Mouse (Mus musculus): ENCODE results near the gene Ajap1. TPM values are rescaled to one million over a fixed set of nuclear protein-coding genes. Genes with fewer than 3 reads are reported as not detected.

Ajap1 gene
- polyA plus RNA-seq, 1 experiment = 18.6 TPM

DNA sequence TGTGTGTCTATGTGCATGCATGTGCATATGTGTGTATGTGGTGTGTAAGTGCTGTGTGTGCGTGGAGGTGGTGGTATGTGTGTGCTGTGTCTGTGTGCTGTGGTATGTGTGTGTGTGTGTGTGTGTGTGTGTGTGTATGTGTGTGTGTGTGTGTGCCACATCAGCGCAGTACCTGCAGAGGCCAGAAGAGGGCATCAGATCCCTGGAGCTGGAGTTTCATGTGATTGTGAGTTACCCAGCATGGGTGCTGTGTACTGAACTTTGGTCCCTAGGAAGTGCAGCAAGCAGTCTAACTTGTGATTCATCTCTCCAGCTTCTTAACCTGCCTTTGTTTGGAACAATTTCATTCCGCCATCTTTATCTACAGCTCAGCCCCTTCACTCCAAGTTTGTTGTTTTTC, 137.6 kb downstream of the Ajap1 start:
- Histone ChIP-seq H3K4me1 (ENCODE audit: control insufficient read depth, insufficient read depth, low read length) (no peaks in the 10 kb centered on the region), H3K27ac (ENCODE audit: insufficient read depth, low read length) (no peak overlapping the region), H3K4me3 (replicated peaks; ENCODE audit: insufficient read depth, low read depth, low read length) (no peak overlapping the region), H3K27me3 (ENCODE audit: control insufficient read depth, insufficient read depth, low read length) (no peaks in the 10 kb centered on the region; the same call in 1 of the 2 replicates)
- WGBS = 96% methylated on average over 3 of the region's 3 CpGs
- DNase-seq = no peak
- TF ChIP-seq CTCF (IDR thresholded peaks at IDR 0.05; ENCODE audit: borderline replicate concordance, insufficient read depth, low read depth, low read length) (peak; percentile 15; the same call in 1 of the 2 replicates), POLR2A (IDR thresholded peaks at IDR 0.05; ENCODE audit: borderline replicate concordance, insufficient read depth, low read length) (no peak)

DNA sequence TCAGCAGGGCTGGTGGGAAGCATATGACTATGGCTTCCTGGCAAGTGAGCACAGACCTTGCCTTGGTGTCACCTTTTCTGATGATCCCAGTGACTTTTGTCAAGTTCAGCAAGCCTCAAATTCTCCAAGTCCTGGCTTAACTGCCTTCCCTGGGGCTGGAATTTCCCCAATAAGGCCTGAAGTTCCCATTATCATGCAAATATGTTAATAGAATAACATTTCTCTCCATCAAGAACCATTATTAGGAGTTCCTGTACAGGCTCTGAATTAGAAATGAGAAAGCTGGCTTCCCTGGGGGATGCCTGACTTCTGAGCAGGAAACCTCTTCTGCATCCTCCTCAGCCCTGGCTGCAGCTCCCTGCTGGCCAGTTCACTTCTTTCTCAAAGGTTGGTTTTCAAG, 141.7 kb downstream of the Ajap1 start:
- Histone ChIP-seq H3K4me3 (replicated peaks; ENCODE audit: insufficient read depth, low read depth, low read length) (no peak overlapping the region), H3K27ac (ENCODE audit: insufficient read depth, low read length) (no peak overlapping the region), H3K27me3 (ENCODE audit: control insufficient read depth, insufficient read depth, low read length) (no peaks in the 10 kb centered on the region; the same call in 1 of the 2 replicates), H3K4me1 (ENCODE audit: control insufficient read depth, insufficient read depth, low read length) (no peaks in the 10 kb centered on the region)
- DNase-seq = no peak
- TF ChIP-seq CTCF (IDR thresholded peaks at IDR 0.05; ENCODE audit: borderline replicate concordance, insufficient read depth, low read depth, low read length) (no peak), POLR2A (IDR thresholded peaks at IDR 0.05; ENCODE audit: borderline replicate concordance, insufficient read depth, low read length) (no peak)

GRCm38 (mm10) chr4:153335301-153335799, 147.3 kb downstream of the Ajap1 start:
- H3K27ac ChIP-seq (ENCODE audit: insufficient read depth, low read length) = no peak overlapping the region
- no peak overlapping the region for H3K4me3 ChIP-seq (replicated peaks; ENCODE audit: insufficient read depth, low read depth, low read length)
- no peak for DNase-seq
- no peaks in the 10 kb centered on the region for H3K4me1 ChIP-seq (ENCODE audit: control insufficient read depth, insufficient read depth, low read length)
- WGBS = 47% methylated on average over 15 of the region's 15 CpGs
- TF ChIP-seq CTCF (IDR thresholded peaks at IDR 0.05; ENCODE audit: borderline replicate concordance, insufficient read depth, low read depth, low read length) = no peak
- TF ChIP-seq POLR2A (IDR thresholded peaks at IDR 0.05; ENCODE audit: borderline replicate concordance, insufficient read depth, low read length) = no peak
- H3K27me3 ChIP-seq (ENCODE audit: control insufficient read depth, insufficient read depth, low read length) = no peaks in the 10 kb centered on the region

DNA sequence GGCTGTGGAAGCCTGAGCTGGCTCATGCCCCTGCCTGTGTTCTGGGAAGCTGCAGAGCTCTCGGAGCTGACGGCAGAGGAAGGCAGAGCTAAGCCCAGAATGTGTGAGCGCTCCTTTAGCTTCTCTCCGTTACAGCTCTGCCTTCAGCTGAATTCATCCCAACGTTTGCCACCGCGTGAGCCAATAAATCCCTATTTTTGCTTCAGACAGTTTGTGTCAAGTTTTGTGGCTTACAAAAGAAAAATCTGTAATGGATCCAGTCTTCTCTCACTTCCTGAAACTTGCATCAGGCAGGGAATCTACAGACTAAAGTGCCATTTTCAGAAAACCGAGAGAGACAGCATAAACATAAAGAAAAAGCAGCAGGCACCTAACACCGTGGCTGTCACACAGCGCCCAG, 154.8 kb downstream of the Ajap1 start:
- 70% methylated on average over 10 of the region's 10 CpGs for WGBS
- no peak overlapping the region for H3K27ac ChIP-seq (ENCODE audit: insufficient read depth, low read length)
- TF ChIP-seq POLR2A (IDR thresholded peaks at IDR 0.05; ENCODE audit: borderline replicate concordance, insufficient read depth, low read length) (no peak), CTCF (IDR thresholded peaks at IDR 0.05; ENCODE audit: borderline replicate concordance, insufficient read depth, low read depth, low read length) (no peak)
- no peaks in the 10 kb centered on the region for H3K27me3 ChIP-seq (ENCODE audit: control insufficient read depth, insufficient read depth, low read length)
- no peak overlapping the region for H3K4me3 ChIP-seq (replicated peaks; ENCODE audit: insufficient read depth, low read depth, low read length)
- H3K4me1 ChIP-seq (ENCODE audit: control insufficient read depth, insufficient read depth, low read length) = no peaks in the 10 kb centered on the region
- no peak for DNase-seq
